Mouse (Mus musculus): Measurements from ENCODE around the gene Rnf182. TPM values are rescaled to one million over a fixed set of nuclear protein-coding genes. Genes with fewer than 3 reads are reported as not detected.

The Rnf182 gene
- polyA plus RNA-seq, 1 experiment from 2014 or later: 1.7 TPM

DNA sequence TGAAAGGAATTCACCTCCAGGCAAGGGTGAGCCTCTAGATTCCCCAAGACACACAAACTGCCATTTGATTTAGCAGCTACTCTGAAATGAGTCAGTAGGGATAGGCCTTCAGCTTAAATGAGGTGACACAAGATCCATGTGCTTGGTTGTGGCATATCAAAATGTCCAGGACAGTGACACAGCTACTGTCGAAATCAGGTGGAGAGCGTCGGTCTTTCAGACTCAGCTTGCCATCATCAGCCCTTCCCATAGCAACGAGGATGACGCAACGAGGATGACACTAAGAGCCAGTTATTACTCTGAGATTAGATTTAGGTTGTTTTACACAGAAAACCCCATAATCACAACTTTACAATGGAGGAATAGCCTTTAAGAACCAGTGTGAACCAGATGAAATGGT is 14.5 kb upstream of the Rnf182 start:
- WGBS: 93% methylated on average over 6 of the region's 6 CpGs
- Histone ChIP-seq H3K27me3 (ENCODE audit: control insufficient read depth, insufficient read depth, low read length) (no peaks in the 10 kb centered on the region), H3K4me2 (ENCODE audit: low read depth, low read length) (no peak overlapping the region), H3K4me3 (ENCODE audit: low read length) (no peak overlapping the region), H3K4me1 (ENCODE audit: control insufficient read depth, insufficient read depth, low read length) (no peaks in the 10 kb centered on the region), H3K9me3 (replicated peaks; ENCODE audit: control insufficient read depth, low read length) (no peaks in the 10 kb centered on the region), H3K9ac (ENCODE audit: low read length) (no peak overlapping the region), H3K27ac (ENCODE audit: low read length) (no peak overlapping the region), H3K36me3 (ENCODE audit: control insufficient read depth, insufficient read depth) (no peaks in the 10 kb centered on the region)
- ATAC-seq (replicated peaks; ENCODE audit: extremely low read depth, insufficient read depth, low FRiP score): no peak

- Histone ChIP-seq H3K4me3 (ENCODE audit: low read length) (no peak overlapping the region), H3K4me1 (ENCODE audit: control insufficient read depth, insufficient read depth, low read length) (no peaks in the 10 kb centered on the region), H3K9me3 (replicated peaks; ENCODE audit: control insufficient read depth, low read length) (no peaks in the 10 kb centered on the region), H3K27ac (ENCODE audit: low read length) (no peak overlapping the region), H3K9ac (ENCODE audit: low read length) (no peak overlapping the region), H3K27me3 (ENCODE audit: control insufficient read depth, insufficient read depth, low read length) (no peaks in the 10 kb centered on the region), H3K36me3 (ENCODE audit: control insufficient read depth, insufficient read depth) (no peaks in the 10 kb centered on the region), H3K4me2 (ENCODE audit: low read depth, low read length) (no peak overlapping the region)
- ATAC-seq (replicated peaks; ENCODE audit: extremely low read depth, insufficient read depth, low FRiP score): no peak
- 89% methylated on average over 2 of the region's 2 CpGs for WGBS
Measured at GRCm38 (mm10) chr13:43602440-43602839, 13.1 kb upstream of the Rnf182 start.

- no peak overlapping the region for H3K9ac ChIP-seq (ENCODE audit: low read length)
- H3K4me1 ChIP-seq (ENCODE audit: control insufficient read depth, insufficient read depth, low read length): no peaks in the 10 kb centered on the region
- 61% methylated on average over 13 of the region's 13 CpGs for WGBS
- no peaks in the 10 kb centered on the region for H3K27me3 ChIP-seq (ENCODE audit: control insufficient read depth, insufficient read depth, low read length)
- H3K27ac ChIP-seq (ENCODE audit: low read length): no peak overlapping the region
- H3K4me3 ChIP-seq (ENCODE audit: low read length): no peak overlapping the region
- no peak for ATAC-seq (replicated peaks; ENCODE audit: extremely low read depth, insufficient read depth, low FRiP score)
- H3K4me2 ChIP-seq (ENCODE audit: low read depth, low read length): peak overlapping the region; percentile 24; the same call in 1 of the 2 replicates
- H3K9me3 ChIP-seq (replicated peaks; ENCODE audit: control insufficient read depth, low read length): no peaks in the 10 kb centered on the region
- no peaks in the 10 kb centered on the region for H3K36me3 ChIP-seq (ENCODE audit: control insufficient read depth, insufficient read depth)
Measured at GRCm38 (mm10) chr13:43603042-43603441, 12.5 kb upstream of the Rnf182 start.

DNA sequence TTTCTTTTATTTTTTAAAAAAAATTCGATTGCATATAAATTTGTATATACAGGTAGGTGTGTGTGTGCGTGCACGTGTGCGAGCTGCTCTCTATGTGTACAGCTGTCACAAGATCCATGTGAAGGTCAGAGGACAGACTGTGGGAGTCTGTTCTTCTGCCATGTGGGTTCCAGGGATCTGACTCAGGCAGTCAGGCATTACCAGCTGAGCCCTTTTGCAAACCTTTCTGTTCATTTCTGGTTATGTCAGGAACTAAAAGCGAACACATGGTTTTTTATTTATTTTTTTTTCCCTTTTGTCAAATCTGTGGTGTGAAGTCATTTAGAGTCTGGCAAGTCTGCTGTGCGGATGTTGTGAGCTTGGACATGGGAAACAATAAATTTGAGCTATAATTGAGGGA is 6.7 kb upstream of the Rnf182 start:
- H3K9ac ChIP-seq (ENCODE audit: low read length): no peak overlapping the region
- H3K27me3 ChIP-seq (ENCODE audit: control insufficient read depth, insufficient read depth, low read length): no peaks in the 10 kb centered on the region
- no peaks in the 10 kb centered on the region for H3K36me3 ChIP-seq (ENCODE audit: control insufficient read depth, insufficient read depth)
- no peaks in the 10 kb centered on the region for H3K9me3 ChIP-seq (replicated peaks; ENCODE audit: control insufficient read depth, low read length)
- 77% methylated on average over 6 of the region's 6 CpGs for WGBS
- H3K4me2 ChIP-seq (ENCODE audit: low read depth, low read length): no peak overlapping the region
- ATAC-seq (replicated peaks; ENCODE audit: extremely low read depth, insufficient read depth, low FRiP score): no peak
- no peak overlapping the region for H3K4me3 ChIP-seq (ENCODE audit: low read length)
- H3K27ac ChIP-seq (ENCODE audit: low read length): no peak overlapping the region
- no peaks in the 10 kb centered on the region for H3K4me1 ChIP-seq (ENCODE audit: control insufficient read depth, insufficient read depth, low read length)

DNA sequence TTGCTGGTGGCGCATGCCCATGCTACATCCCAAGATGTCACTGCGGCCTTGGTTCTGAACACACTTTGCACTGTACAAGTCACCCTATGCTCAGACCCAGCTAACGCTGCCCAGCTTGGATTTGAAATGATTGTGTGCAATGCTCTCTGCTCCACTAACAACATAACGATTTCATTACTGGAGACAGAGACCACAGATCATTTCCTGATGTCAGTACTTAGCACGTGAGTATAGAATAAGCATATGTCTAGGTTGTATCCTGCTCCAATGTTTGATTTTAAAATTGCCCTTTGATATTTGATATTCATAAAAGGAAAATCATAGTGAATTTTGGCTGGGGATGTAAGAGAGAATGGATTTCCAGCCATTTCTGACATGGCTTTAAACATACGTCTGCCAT is 3.5 kb upstream of the Rnf182 start:
- no peak overlapping the region for H3K27ac ChIP-seq (ENCODE audit: low read length)
- H3K4me1 ChIP-seq (ENCODE audit: control insufficient read depth, insufficient read depth, low read length): peaks cover 11% of the 10 kb centered on the region
- H3K4me3 ChIP-seq (ENCODE audit: low read length): no peak overlapping the region
- no peaks in the 10 kb centered on the region for H3K36me3 ChIP-seq (ENCODE audit: control insufficient read depth, insufficient read depth)
- no peak for ATAC-seq (replicated peaks; ENCODE audit: extremely low read depth, insufficient read depth, low FRiP score)
- no peaks in the 10 kb centered on the region for H3K9me3 ChIP-seq (replicated peaks; ENCODE audit: control insufficient read depth, low read length)
- no peak overlapping the region for H3K4me2 ChIP-seq (ENCODE audit: low read depth, low read length)
- H3K27me3 ChIP-seq (ENCODE audit: control insufficient read depth, insufficient read depth, low read length): no peaks in the 10 kb centered on the region
- WGBS: 83% methylated on average over 6 of the region's 6 CpGs
- no peak overlapping the region for H3K9ac ChIP-seq (ENCODE audit: low read length)

GRCm38 (mm10) chr13:43614667-43615066 is 843 bp upstream of the Rnf182 start:
- H3K27ac ChIP-seq (ENCODE audit: low read length): no peak overlapping the region
- H3K9ac ChIP-seq (ENCODE audit: low read length): no peak overlapping the region
- 0 out of 2 replicates have a peak, but pooled peaks cover 2% of the 10 kb centered on the region for H3K27me3 ChIP-seq (ENCODE audit: control insufficient read depth, insufficient read depth, low read length)
- no peak overlapping the region for H3K4me2 ChIP-seq (ENCODE audit: low read depth, low read length)
- no peaks in the 10 kb centered on the region for H3K9me3 ChIP-seq (replicated peaks; ENCODE audit: control insufficient read depth, low read length)
- 92% methylated on average over 3 of the region's 3 CpGs for WGBS
- H3K4me1 ChIP-seq (ENCODE audit: control insufficient read depth, insufficient read depth, low read length): peaks cover 19% of the 10 kb centered on the region
- H3K36me3 ChIP-seq (ENCODE audit: control insufficient read depth, insufficient read depth): no peaks in the 10 kb centered on the region
- no peak overlapping the region for H3K4me3 ChIP-seq (ENCODE audit: low read length)
- ATAC-seq (replicated peaks; ENCODE audit: extremely low read depth, insufficient read depth, low FRiP score): no peak

GRCm38 (mm10) chr13:43615194-43615576 is 325 bp upstream of the Rnf182 start:
- peak overlapping the region; percentile 74 for H3K4me2 ChIP-seq (ENCODE audit: low read depth, low read length)
- H3K9me3 ChIP-seq (replicated peaks; ENCODE audit: control insufficient read depth, low read length): no peaks in the 10 kb centered on the region
- no peaks in the 10 kb centered on the region for H3K36me3 ChIP-seq (ENCODE audit: control insufficient read depth, insufficient read depth)
- no peak overlapping the region for H3K27ac ChIP-seq (ENCODE audit: low read length)
- WGBS: 23% methylated on average over 9 of the region's 9 CpGs
- H3K9ac ChIP-seq (ENCODE audit: low read length): peak overlapping the region; percentile 61
- peaks cover 21% of the 10 kb centered on the region for H3K4me1 ChIP-seq (ENCODE audit: control insufficient read depth, insufficient read depth, low read length)
- H3K4me3 ChIP-seq (ENCODE audit: low read length): peak overlapping the region; percentile 58
- ATAC-seq (replicated peaks; ENCODE audit: extremely low read depth, insufficient read depth, low FRiP score): no peak
- 0 out of 2 replicates have a peak, but pooled peaks cover 2% of the 10 kb centered on the region for H3K27me3 ChIP-seq (ENCODE audit: control insufficient read depth, insufficient read depth, low read length)

- no peak overlapping the region for H3K27ac ChIP-seq (ENCODE audit: low read length)
- H3K4me1 ChIP-seq (ENCODE audit: control insufficient read depth, insufficient read depth, low read length): peaks cover 21% of the 10 kb centered on the region
- WGBS: 36% methylated on average over 6 of the region's 6 CpGs
- no peak overlapping the region for H3K9ac ChIP-seq (ENCODE audit: low read length)
- peak overlapping the region; percentile 58 for H3K4me3 ChIP-seq (ENCODE audit: low read length)
- H3K9me3 ChIP-seq (replicated peaks; ENCODE audit: control insufficient read depth, low read length): no peaks in the 10 kb centered on the region
- no peak for ATAC-seq (replicated peaks; ENCODE audit: extremely low read depth, insufficient read depth, low FRiP score)
- peak overlapping the region; percentile 74 for H3K4me2 ChIP-seq (ENCODE audit: low read depth, low read length)
- 0 out of 2 replicates have a peak, but pooled peaks cover 2% of the 10 kb centered on the region for H3K27me3 ChIP-seq (ENCODE audit: control insufficient read depth, insufficient read depth, low read length)
- H3K36me3 ChIP-seq (ENCODE audit: control insufficient read depth, insufficient read depth): no peaks in the 10 kb centered on the region
Measured at GRCm38 (mm10) chr13:43616551-43616950, 1.0 kb downstream of the Rnf182 start.

DNA sequence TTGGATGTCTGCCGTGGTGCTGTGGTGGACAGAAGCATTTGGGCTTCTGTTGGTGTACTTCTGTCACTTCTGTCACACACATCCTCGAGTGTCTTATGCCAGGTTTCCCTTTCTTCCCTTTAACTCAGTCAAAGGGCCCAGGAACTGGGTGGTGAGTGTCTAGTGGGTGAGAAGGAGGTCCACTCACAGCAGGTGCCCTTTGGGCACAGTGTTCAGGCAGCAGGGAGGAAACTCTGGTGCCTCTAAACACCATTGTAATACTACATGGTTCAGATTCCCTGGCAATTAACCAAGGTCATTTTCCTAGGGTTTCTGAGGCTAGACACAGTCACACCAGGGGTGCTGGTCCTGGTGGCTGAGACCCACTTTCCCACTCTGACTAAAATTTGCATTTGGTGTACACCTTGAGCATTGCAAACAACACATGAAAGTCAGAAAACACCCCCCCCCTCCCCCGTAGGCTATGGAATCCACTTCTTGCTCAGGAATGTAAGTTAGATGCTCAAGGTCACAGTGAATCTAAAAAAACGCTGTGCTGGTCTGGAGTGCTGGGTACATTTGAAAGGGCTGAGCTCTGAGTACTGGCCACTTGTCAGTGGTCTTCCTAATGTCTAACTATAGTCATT is 4.2 kb downstream of the Rnf182 start:
- no peak overlapping the region for H3K4me2 ChIP-seq (ENCODE audit: low read depth, low read length)
- ATAC-seq (replicated peaks; ENCODE audit: extremely low read depth, insufficient read depth, low FRiP score): no peak
- peaks cover 21% of the 10 kb centered on the region for H3K4me1 ChIP-seq (ENCODE audit: control insufficient read depth, insufficient read depth, low read length)
- no peaks in the 10 kb centered on the region for H3K9me3 ChIP-seq (replicated peaks; ENCODE audit: control insufficient read depth, low read length)
- 46% methylated on average over 4 of the region's 4 CpGs for WGBS
- H3K4me3 ChIP-seq (ENCODE audit: low read length): no peak overlapping the region
- H3K27ac ChIP-seq (ENCODE audit: low read length): peak overlapping the region; percentile 56
- no peak overlapping the region for H3K9ac ChIP-seq (ENCODE audit: low read length)
- no peaks in the 10 kb centered on the region for H3K36me3 ChIP-seq (ENCODE audit: control insufficient read depth, insufficient read depth)
- 0 out of 2 replicates have a peak, but pooled peaks cover 2% of the 10 kb centered on the region for H3K27me3 ChIP-seq (ENCODE audit: control insufficient read depth, insufficient read depth, low read length)
